Mouse (Mus musculus): ENCODE measurements around the gene Jak2. TPM values are rescaled to one million over a fixed set of nuclear protein-coding genes. Genes with fewer than 3 reads are reported as not detected.

Gene Jak2
- polyA plus RNA-seq, 1 experiment from 2014 or later = 5.9 TPM

DNA sequence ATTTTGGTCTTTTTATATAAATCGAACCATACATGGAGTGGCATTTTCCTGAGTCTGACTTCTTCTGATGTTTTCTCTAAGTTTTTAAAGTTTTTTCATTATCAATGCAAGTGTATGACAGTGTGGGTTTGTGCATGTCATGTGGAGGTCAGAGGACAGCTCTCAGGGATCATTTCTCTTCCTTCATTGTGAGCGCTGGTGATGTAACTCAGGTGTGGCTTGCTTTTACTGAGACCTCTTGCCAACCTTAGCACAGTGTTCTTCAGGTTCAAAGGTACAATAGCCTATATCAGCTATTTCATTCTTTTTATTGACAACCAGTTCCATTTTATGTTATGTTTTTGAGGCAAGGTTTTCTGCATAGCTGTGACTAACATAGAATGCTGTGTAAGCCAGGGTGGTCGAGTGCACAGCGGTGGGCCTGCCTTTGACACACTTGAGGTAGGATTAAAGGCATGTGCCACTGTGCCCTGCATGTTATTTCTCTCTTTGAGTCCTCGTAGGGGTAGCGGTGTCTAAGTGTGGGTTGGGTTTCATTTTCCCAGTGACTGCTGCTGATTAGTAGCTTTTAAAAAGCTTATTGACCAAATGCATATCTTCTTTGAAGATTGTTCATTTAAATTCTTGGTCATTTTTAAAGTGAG lies 27.4 kb downstream of the Jak2 start:
- Histone ChIP-seq H3K4me3 (ENCODE audit: low read depth, low read length) (no peak overlapping the region), H3K36me3 (ENCODE audit: control insufficient read depth, insufficient read depth) (peaks cover 29% of the 10 kb centered on the region), H3K27me3 (ENCODE audit: control insufficient read depth, insufficient read depth, low read depth, low read length) (no peaks in the 10 kb centered on the region), H3K27ac (ENCODE audit: low read length) (no peak overlapping the region), H3K4me1 (ENCODE audit: control insufficient read depth, low read depth, low read length) (no peaks in the 10 kb centered on the region), H3K9me3 (replicated peaks; ENCODE audit: control insufficient read depth, low read length) (no peaks in the 10 kb centered on the region), H3K4me2 (ENCODE audit: low read depth, low read length) (no peak overlapping the region), H3K9ac (ENCODE audit: low read depth, low read length) (no peak overlapping the region)
- WGBS (ENCODE audit: insufficient replicate concordance) = 84% methylated on average over 6 of the region's 6 CpGs
- no peak for ATAC-seq (ENCODE audit: low read depth)

- WGBS (ENCODE audit: insufficient replicate concordance) = 63% methylated on average over 7 of the region's 7 CpGs
- H3K4me3 ChIP-seq (ENCODE audit: low read depth, low read length) = no peak overlapping the region
- no peak overlapping the region for H3K27ac ChIP-seq (ENCODE audit: low read length)
- no peaks in the 10 kb centered on the region for H3K9me3 ChIP-seq (replicated peaks; ENCODE audit: control insufficient read depth, low read length)
- H3K27me3 ChIP-seq (ENCODE audit: control insufficient read depth, insufficient read depth, low read depth, low read length) = no peaks in the 10 kb centered on the region
- no peaks in the 10 kb centered on the region for H3K4me1 ChIP-seq (ENCODE audit: control insufficient read depth, low read depth, low read length)
- no peak for ATAC-seq (ENCODE audit: low read depth)
- no peak overlapping the region for H3K4me2 ChIP-seq (ENCODE audit: low read depth, low read length)
- no peak overlapping the region for H3K9ac ChIP-seq (ENCODE audit: low read depth, low read length)
- peaks cover 33% of the 10 kb centered on the region for H3K36me3 ChIP-seq (ENCODE audit: control insufficient read depth, insufficient read depth)
Measured at GRCm38 (mm10) chr19:29285451-29285869, 33.8 kb downstream of the Jak2 start.

GRCm38 (mm10) chr19:29287863-29288262 lies 36.2 kb downstream of the Jak2 start:
- Histone ChIP-seq H3K36me3 (ENCODE audit: control insufficient read depth, insufficient read depth) (peaks cover 44% of the 10 kb centered on the region), H3K4me3 (ENCODE audit: low read depth, low read length) (no peak overlapping the region), H3K9ac (ENCODE audit: low read depth, low read length) (no peak overlapping the region), H3K27ac (ENCODE audit: low read length) (no peak overlapping the region), H3K9me3 (replicated peaks; ENCODE audit: control insufficient read depth, low read length) (no peaks in the 10 kb centered on the region), H3K27me3 (ENCODE audit: control insufficient read depth, insufficient read depth, low read depth, low read length) (no peaks in the 10 kb centered on the region), H3K4me2 (ENCODE audit: low read depth, low read length) (no peak overlapping the region), H3K4me1 (ENCODE audit: control insufficient read depth, low read depth, low read length) (no peaks in the 10 kb centered on the region)
- 86% methylated on average over 8 of the region's 8 CpGs for WGBS (ENCODE audit: insufficient replicate concordance)
- ATAC-seq (ENCODE audit: low read depth) = no peak

- WGBS (ENCODE audit: insufficient replicate concordance) = 78% methylated on average over 14 of the region's 14 CpGs
- H3K4me1 ChIP-seq (ENCODE audit: control insufficient read depth, low read depth, low read length) = no peaks in the 10 kb centered on the region
- H3K36me3 ChIP-seq (ENCODE audit: control insufficient read depth, insufficient read depth) = peaks cover 43% of the 10 kb centered on the region
- no peak overlapping the region for H3K4me2 ChIP-seq (ENCODE audit: low read depth, low read length)
- no peaks in the 10 kb centered on the region for H3K27me3 ChIP-seq (ENCODE audit: control insufficient read depth, insufficient read depth, low read depth, low read length)
- H3K9me3 ChIP-seq (replicated peaks; ENCODE audit: control insufficient read depth, low read length) = no peaks in the 10 kb centered on the region
- H3K27ac ChIP-seq (ENCODE audit: low read length) = no peak overlapping the region
- ATAC-seq (ENCODE audit: low read depth) = no peak
- no peak overlapping the region for H3K4me3 ChIP-seq (ENCODE audit: low read depth, low read length)
- H3K9ac ChIP-seq (ENCODE audit: low read depth, low read length) = no peak overlapping the region
Measured at GRCm38 (mm10) chr19:29291532-29291931, 39.9 kb downstream of the Jak2 start.

GRCm38 (mm10) chr19:29292546-29292945 lies 40.9 kb downstream of the Jak2 start:
- Histone ChIP-seq H3K4me1 (ENCODE audit: control insufficient read depth, low read depth, low read length) (no peaks in the 10 kb centered on the region), H3K4me3 (ENCODE audit: low read depth, low read length) (no peak overlapping the region), H3K9me3 (replicated peaks; ENCODE audit: control insufficient read depth, low read length) (no peaks in the 10 kb centered on the region), H3K27ac (ENCODE audit: low read length) (no peak overlapping the region), H3K27me3 (ENCODE audit: control insufficient read depth, insufficient read depth, low read depth, low read length) (no peaks in the 10 kb centered on the region), H3K4me2 (ENCODE audit: low read depth, low read length) (no peak overlapping the region), H3K9ac (ENCODE audit: low read depth, low read length) (no peak overlapping the region), H3K36me3 (ENCODE audit: control insufficient read depth, insufficient read depth) (peaks cover 45% of the 10 kb centered on the region)
- WGBS (ENCODE audit: insufficient replicate concordance) = 85% methylated on average over 4 of the region's 4 CpGs
- no peak for ATAC-seq (ENCODE audit: low read depth)

DNA sequence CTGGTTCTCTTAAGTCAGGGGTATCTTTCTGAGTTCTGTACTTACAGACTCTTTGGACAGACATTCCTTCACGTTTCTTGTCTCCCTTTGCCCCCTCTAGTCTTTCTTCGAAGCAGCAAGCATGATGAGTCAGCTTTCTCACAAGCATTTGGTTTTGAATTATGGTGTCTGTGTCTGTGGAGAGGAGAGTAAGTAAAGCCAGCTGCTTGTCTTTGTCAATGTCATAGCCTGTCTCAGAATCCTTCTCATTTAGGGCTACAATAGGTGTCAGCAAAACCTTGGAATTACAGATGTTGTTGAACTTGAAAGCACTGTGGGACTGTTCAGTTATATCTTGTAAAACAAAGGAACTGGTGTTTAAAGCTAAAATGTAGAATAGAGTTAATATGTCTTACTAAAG lies 43.1 kb downstream of the Jak2 start:
- H3K27ac ChIP-seq (ENCODE audit: low read length) = no peak overlapping the region
- peaks cover 51% of the 10 kb centered on the region for H3K36me3 ChIP-seq (ENCODE audit: control insufficient read depth, insufficient read depth)
- H3K27me3 ChIP-seq (ENCODE audit: control insufficient read depth, insufficient read depth, low read depth, low read length) = no peaks in the 10 kb centered on the region
- H3K4me3 ChIP-seq (ENCODE audit: low read depth, low read length) = no peak overlapping the region
- no peaks in the 10 kb centered on the region for H3K9me3 ChIP-seq (replicated peaks; ENCODE audit: control insufficient read depth, low read length)
- no peak overlapping the region for H3K9ac ChIP-seq (ENCODE audit: low read depth, low read length)
- no peaks in the 10 kb centered on the region for H3K4me1 ChIP-seq (ENCODE audit: control insufficient read depth, low read depth, low read length)
- no peak for ATAC-seq (ENCODE audit: low read depth)
- no peak overlapping the region for H3K4me2 ChIP-seq (ENCODE audit: low read depth, low read length)
- 78% methylated on average over 2 of the region's 2 CpGs for WGBS (ENCODE audit: insufficient replicate concordance)

- no peak for ATAC-seq (ENCODE audit: low read depth)
- no peak overlapping the region for H3K4me2 ChIP-seq (ENCODE audit: low read depth, low read length)
Measured at GRCm38 (mm10) chr19:29296166-29296565, 44.5 kb downstream of the Jak2 start.

GRCm38 (mm10) chr19:29297366-29297765 lies 45.7 kb downstream of the Jak2 start:
- Histone ChIP-seq H3K27ac (ENCODE audit: low read length) (no peak overlapping the region), H3K4me3 (ENCODE audit: low read depth, low read length) (no peak overlapping the region), H3K9me3 (replicated peaks; ENCODE audit: control insufficient read depth, low read length) (no peaks in the 10 kb centered on the region), H3K9ac (ENCODE audit: low read depth, low read length) (no peak overlapping the region), H3K4me2 (ENCODE audit: low read depth, low read length) (no peak overlapping the region), H3K4me1 (ENCODE audit: control insufficient read depth, low read depth, low read length) (no peaks in the 10 kb centered on the region), H3K36me3 (ENCODE audit: control insufficient read depth, insufficient read depth) (peaks cover 52% of the 10 kb centered on the region), H3K27me3 (ENCODE audit: control insufficient read depth, insufficient read depth, low read depth, low read length) (no peaks in the 10 kb centered on the region)
- no peak for ATAC-seq (ENCODE audit: low read depth)
- WGBS (ENCODE audit: insufficient replicate concordance) = 89% methylated on average over 1 of the region's 1 CpGs

More at GRCm38 (mm10) chr19:29296166-29296565, 44.5 kb downstream of the Jak2 start:
- peaks cover 61% of the 10 kb centered on the region for H3K36me3 ChIP-seq (ENCODE audit: control insufficient read depth, insufficient read depth)
- no peak overlapping the region for H3K9ac ChIP-seq (ENCODE audit: low read depth, low read length)
- no peaks in the 10 kb centered on the region for H3K4me1 ChIP-seq (ENCODE audit: control insufficient read depth, low read depth, low read length)
- H3K9me3 ChIP-seq (replicated peaks; ENCODE audit: control insufficient read depth, low read length) = no peaks in the 10 kb centered on the region
- no peaks in the 10 kb centered on the region for H3K27me3 ChIP-seq (ENCODE audit: control insufficient read depth, insufficient read depth, low read depth, low read length)
- H3K4me3 ChIP-seq (ENCODE audit: low read depth, low read length) = no peak overlapping the region
- H3K27ac ChIP-seq (ENCODE audit: low read length) = no peak overlapping the region

- WGBS (ENCODE audit: insufficient replicate concordance) = 89% methylated on average over 13 of the region's 13 CpGs
- H3K4me2 ChIP-seq (ENCODE audit: low read depth, low read length) = no peak overlapping the region
- no peak for ATAC-seq (ENCODE audit: low read depth)
- no peaks in the 10 kb centered on the region for H3K27me3 ChIP-seq (ENCODE audit: control insufficient read depth, insufficient read depth, low read depth, low read length)
- peaks cover 44% of the 10 kb centered on the region for H3K36me3 ChIP-seq (ENCODE audit: control insufficient read depth, insufficient read depth)
- H3K27ac ChIP-seq (ENCODE audit: low read length) = no peak overlapping the region
- H3K4me3 ChIP-seq (ENCODE audit: low read depth, low read length) = no peak overlapping the region
- no peak overlapping the region for H3K9ac ChIP-seq (ENCODE audit: low read depth, low read length)
- no peaks in the 10 kb centered on the region for H3K4me1 ChIP-seq (ENCODE audit: control insufficient read depth, low read depth, low read length)
- no peaks in the 10 kb centered on the region for H3K9me3 ChIP-seq (replicated peaks; ENCODE audit: control insufficient read depth, low read length)
Measured at GRCm38 (mm10) chr19:29300919-29301318, 49.3 kb downstream of the Jak2 start.

All from liver, embryonic 16.5 days (tissue).